Mouse (Mus musculus) liver, embryonic 15.5 days (tissue): Measurements from ENCODE around the gene Ryr1. TPM values are rescaled to one million over a fixed set of nuclear protein-coding genes. Genes with fewer than 3 reads are reported as not detected.

Experiments used
- ATAC-seq: fragments of 200-750 bp; cut with Nextera tagmentation; 2 replicates; pipeline ENCODE4 v1.8.0; 2017; ENCODE audit warnings: moderate number of reproducible peaks, mild to moderate bottlenecking, moderate library complexity; ENCODE audit not compliant: insufficient read depth
- H3K27ac ChIP-seq: fragments of 300-500 bp; sonication (generic); replicated peaks from 2 replicates; pipeline ENCODE4 v1.5.1; 2015; ENCODE audit warnings: mild to moderate bottlenecking, inconsistent platforms
- H3K27me3 ChIP-seq: fragments of 300-500 bp; sonication (generic); 2 replicates; pipeline ENCODE4 v1.6.1; 2015; ENCODE audit warnings: mild to moderate bottlenecking, inconsistent platforms
- H3K36me3 ChIP-seq: fragments of 300-500 bp; sonication (generic); replicated peaks from 2 replicates; pipeline ENCODE4 v1.6.1; 2015; ENCODE audit warnings: moderate library complexity, mild to moderate bottlenecking, inconsistent platforms
- H3K4me1 ChIP-seq: fragments of 300-500 bp; sonication (generic); replicated peaks from 2 replicates; pipeline ENCODE4 v1.6.1; 2015; ENCODE audit warnings: inconsistent platforms
- H3K4me2 ChIP-seq: fragments of 300-500 bp; sonication (generic); 2 replicates; pipeline ENCODE4 v1.6.1; 2015; ENCODE audit warnings: moderate library complexity, mild to moderate bottlenecking, inconsistent platforms
- H3K4me3 ChIP-seq: fragments of 300-500 bp; sonication (generic); replicated peaks from 2 replicates; pipeline ENCODE4 v1.5.1; 2015; ENCODE audit warnings: mild to moderate bottlenecking, inconsistent platforms
- H3K9ac ChIP-seq: fragments of 300-500 bp; sonication (generic); 2 replicates; pipeline ENCODE4 v1.6.1; 2015; ENCODE audit warnings: moderate library complexity, mild to moderate bottlenecking, inconsistent platforms
- H3K9me3 ChIP-seq: fragments of 300-500 bp; sonication (generic); replicated peaks from 2 replicates; pipeline ENCODE4 v1.6.1; 2016; ENCODE audit warnings: inconsistent platforms
- WGBS: fragments of 180-500 bp; shearing (Covaris S2); methylation state at CpG from one replicate; pipeline ENCODE4 v1.1.7; 2015; ENCODE audit warnings: mixed read lengths; ENCODE audit not compliant: insufficient replicate concordance; 5-methylcytosine and 5-hydroxymethylcytosine counted together
- polyA plus RNA-seq: library from polyadenylated mRNA; unstranded; fragments of >200 nt; fragmentation: Nextera tagmentation; extraction: Ambion mirVana; gene quantifications from 2 replicates; pipeline ENCODE4 v1.2.1, GENCODE M21; 2015

Gene Ryr1
- polyA plus RNA-seq, 1 experiment from 2014 or later = 0.37 TPM

- no peaks in the 10 kb centered on the region for H3K9me3 ChIP-seq
- no peak overlapping the region for H3K27ac ChIP-seq
- peaks cover 27% of the 10 kb centered on the region for H3K4me1 ChIP-seq
- whole genome bisulfite sequencing = 52% methylated on average over 9 of the region's 9 CpGs
- no peaks in the 10 kb centered on the region for H3K27me3 ChIP-seq
- H3K9ac ChIP-seq = no peak overlapping the region
- H3K4me2 ChIP-seq = no peak overlapping the region
- no peaks in the 10 kb centered on the region for H3K36me3 ChIP-seq
- no peak overlapping the region for H3K4me3 ChIP-seq
- ATAC-seq = no peak
Measured at GRCm38 (mm10) chr7:29007224-29008101, 117.5 kb downstream of the Ryr1 start.

- WGBS = 5% methylated on average over 43 of the region's 43 CpGs
- H3K4me2 ChIP-seq = peak overlapping the region; percentile 81
- H3K27ac ChIP-seq = peak overlapping the region; percentile 53
- H3K9me3 ChIP-seq = no peaks in the 10 kb centered on the region
- peak; percentile 93 for ATAC-seq
- H3K36me3 ChIP-seq = no peaks in the 10 kb centered on the region
- 0 out of 2 replicates have a peak, but pooled peaks cover 3% of the 10 kb centered on the region for H3K27me3 ChIP-seq
- H3K4me3 ChIP-seq = peak overlapping the region; percentile 52
- H3K4me1 ChIP-seq = peaks cover 28% of the 10 kb centered on the region
- peak overlapping the region; percentile 39; the same call in 1 of the 2 replicates for H3K9ac ChIP-seq
Measured at GRCm38 (mm10) chr7:29000651-29001605, 124.1 kb downstream of the Ryr1 start.

GRCm38 (mm10) chr7:28993402-28993801, 131.6 kb downstream of the Ryr1 start:
- H3K9ac ChIP-seq = no peak overlapping the region
- H3K9me3 ChIP-seq = no peaks in the 10 kb centered on the region
- 68% methylated on average over 3 of the region's 3 CpGs for WGBS
- H3K4me2 ChIP-seq = no peak overlapping the region
- H3K4me1 ChIP-seq = 0 out of 2 replicates have a peak, but pooled peaks cover 2% of the 10 kb centered on the region
- H3K27ac ChIP-seq = no peak overlapping the region
- no peaks in the 10 kb centered on the region for H3K36me3 ChIP-seq
- no peak overlapping the region for H3K4me3 ChIP-seq
- ATAC-seq = no peak
- H3K27me3 ChIP-seq = no peaks in the 10 kb centered on the region

GRCm38 (mm10) chr7:28992997-28993396, 132.0 kb downstream of the Ryr1 start:
- H3K36me3 ChIP-seq = no peaks in the 10 kb centered on the region; the same call in 1 of the 2 replicates
- H3K9me3 ChIP-seq = no peaks in the 10 kb centered on the region
- no peak for ATAC-seq
- no peak overlapping the region for H3K27ac ChIP-seq
- no peak overlapping the region for H3K4me3 ChIP-seq
- no peak overlapping the region for H3K9ac ChIP-seq
- no peak overlapping the region for H3K4me2 ChIP-seq
- 80% methylated on average over 3 of the region's 3 CpGs for WGBS
- H3K27me3 ChIP-seq = no peaks in the 10 kb centered on the region
- 0 out of 2 replicates have a peak, but pooled peaks cover 2% of the 10 kb centered on the region for H3K4me1 ChIP-seq

DNA sequence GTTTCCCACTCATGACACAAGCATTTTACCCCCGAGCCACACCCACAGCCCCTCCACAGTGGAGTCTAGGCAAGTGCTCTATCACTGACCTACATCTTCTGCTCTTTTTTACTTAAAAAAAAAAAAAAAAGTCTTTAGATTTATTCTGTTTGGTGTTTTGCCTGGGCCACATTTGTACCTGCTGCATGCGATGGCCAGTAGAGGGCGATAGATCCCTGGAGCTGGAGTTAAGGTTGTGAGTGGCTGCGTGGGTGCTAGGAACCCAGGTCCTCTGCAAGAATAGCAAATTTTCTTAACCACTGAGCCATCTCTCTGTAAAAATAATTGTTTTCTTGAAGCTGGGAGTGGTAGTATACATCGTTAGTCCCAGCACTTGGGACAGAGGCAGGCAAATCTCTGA, 133.4 kb downstream of the Ryr1 start:
- Histone ChIP-seq H3K27ac (no peak overlapping the region), H3K27me3 (no peaks in the 10 kb centered on the region), H3K36me3 (no peaks in the 10 kb centered on the region; the same call in 1 of the 2 replicates), H3K4me3 (no peak overlapping the region), H3K9ac (no peak overlapping the region), H3K9me3 (no peaks in the 10 kb centered on the region), H3K4me1 (0 out of 2 replicates have a peak, but pooled peaks cover 2% of the 10 kb centered on the region), H3K4me2 (no peak overlapping the region)
- no peak for ATAC-seq
- WGBS = 76% methylated on average over 5 of the region's 5 CpGs

DNA sequence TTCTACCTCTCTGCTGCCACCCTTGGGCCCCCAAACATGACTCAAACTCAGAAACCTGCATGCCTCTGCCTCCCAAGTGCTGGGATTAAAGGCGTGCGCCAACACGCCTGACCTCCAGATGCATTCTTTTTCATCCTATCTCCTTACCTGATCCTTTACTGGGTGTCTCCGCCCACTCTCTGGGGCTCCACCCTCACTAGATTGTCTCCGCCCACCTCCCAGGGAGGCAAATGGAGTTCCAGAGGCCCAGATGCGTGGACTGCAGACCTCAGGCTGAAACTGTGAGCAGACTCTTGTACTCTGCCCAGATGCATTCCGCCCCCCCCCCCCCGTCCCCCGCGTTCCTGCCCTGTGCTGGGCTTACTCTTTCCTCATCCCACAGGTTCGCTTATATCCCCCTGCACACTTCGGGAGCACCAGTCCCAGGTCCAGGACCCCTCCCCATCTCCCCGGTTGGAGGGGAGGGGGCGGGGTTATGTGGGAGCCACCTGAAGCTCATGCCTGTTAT, 134.2 kb downstream of the Ryr1 start:
- no peak for ATAC-seq
- Histone ChIP-seq H3K4me2 (no peak overlapping the region), H3K4me3 (no peak overlapping the region), H3K9me3 (no peaks in the 10 kb centered on the region), H3K36me3 (no peaks in the 10 kb centered on the region; the same call in 1 of the 2 replicates), H3K9ac (no peak overlapping the region), H3K27me3 (no peaks in the 10 kb centered on the region), H3K27ac (no peak overlapping the region), H3K4me1 (0 out of 2 replicates have a peak, but pooled peaks cover 2% of the 10 kb centered on the region)
- 65% methylated on average over 14 of the region's 14 CpGs for WGBS

DNA sequence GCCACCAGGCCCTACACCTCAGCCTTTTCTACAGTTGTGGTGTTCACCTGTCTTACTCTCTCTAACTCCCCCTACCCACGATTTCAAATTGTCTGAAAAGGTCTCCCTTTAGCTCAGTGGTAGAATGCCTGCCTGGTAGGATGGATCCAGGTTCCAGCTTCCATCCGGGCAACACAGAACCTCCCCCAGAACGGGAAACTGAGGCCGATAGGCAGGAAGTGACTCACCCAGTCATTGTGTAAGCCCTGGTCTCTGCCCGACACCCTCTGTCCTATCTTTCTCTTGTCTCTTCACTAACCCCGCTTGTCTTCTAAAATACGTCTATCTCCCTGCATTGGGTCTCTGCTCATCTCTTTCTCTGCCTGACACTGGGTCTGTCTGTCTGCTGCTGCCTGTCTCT, 139.8 kb downstream of the Ryr1 start:
- Histone ChIP-seq H3K4me1 (peaks cover 33% of the 10 kb centered on the region), H3K27ac (no peak overlapping the region), H3K27me3 (no peaks in the 10 kb centered on the region), H3K9ac (no peak overlapping the region), H3K4me3 (no peak overlapping the region), H3K4me2 (no peak overlapping the region), H3K36me3 (peaks cover 2% of the 10 kb centered on the region; the same call in 1 of the 2 replicates), H3K9me3 (no peaks in the 10 kb centered on the region)
- no peak for ATAC-seq
- WGBS = 50% methylated on average over 7 of the region's 7 CpGs

GRCm38 (mm10) chr7:28984452-28984851, 140.5 kb downstream of the Ryr1 start:
- no peak overlapping the region for H3K4me3 ChIP-seq
- no peaks in the 10 kb centered on the region for H3K9me3 ChIP-seq
- H3K36me3 ChIP-seq = peaks cover 9% of the 10 kb centered on the region
- ATAC-seq = no peak
- peaks cover 34% of the 10 kb centered on the region for H3K4me1 ChIP-seq
- no peaks in the 10 kb centered on the region for H3K27me3 ChIP-seq
- no peak overlapping the region for H3K9ac ChIP-seq
- 76% methylated on average over 1 of the region's 1 CpGs for WGBS
- no peak overlapping the region; the same call in 1 of the 2 replicates for H3K4me2 ChIP-seq
- H3K27ac ChIP-seq = no peak overlapping the region

GRCm38 (mm10) chr7:28983849-28984248, 141.1 kb downstream of the Ryr1 start:
- Histone ChIP-seq H3K4me3 (peak overlapping the region; percentile 78), H3K4me1 (peaks cover 37% of the 10 kb centered on the region), H3K9ac (no peak overlapping the region), H3K9me3 (no peaks in the 10 kb centered on the region), H3K4me2 (peak overlapping the region; percentile 89), H3K27me3 (no peaks in the 10 kb centered on the region), H3K27ac (0 out of 2 replicates have a peak overlapping the region, but pooled peaks have one; percentile 4), H3K36me3 (peaks cover 15% of the 10 kb centered on the region)
- 60% methylated on average over 4 of the region's 4 CpGs for WGBS
- ATAC-seq = no peak

DNA sequence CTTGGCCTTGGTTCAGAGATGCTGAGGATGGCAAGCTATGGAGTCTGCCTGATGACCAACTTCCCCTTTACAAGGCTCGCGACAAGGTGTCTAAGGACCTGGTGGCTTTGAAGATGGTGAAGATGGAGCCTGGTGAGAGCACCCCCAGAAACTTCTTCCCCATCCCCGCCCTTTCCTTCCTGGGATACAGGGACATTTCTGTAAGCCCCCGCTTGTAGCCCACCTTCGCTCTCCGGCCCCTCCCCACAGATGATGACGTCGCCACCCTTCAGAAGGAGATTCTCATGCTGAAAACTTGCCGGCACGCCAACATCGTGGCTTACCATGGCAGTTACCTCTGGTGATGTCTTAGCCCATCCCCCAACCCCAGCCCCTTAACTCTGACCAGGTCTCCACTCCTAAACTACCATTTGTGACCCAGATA, 141.8 kb downstream of the Ryr1 start:
- Histone ChIP-seq H3K9ac (peak overlapping the region; percentile 73), H3K4me1 (peaks cover 38% of the 10 kb centered on the region), H3K27ac (peak overlapping the region; percentile 89), H3K4me2 (peak overlapping the region; percentile 89), H3K9me3 (no peaks in the 10 kb centered on the region), H3K27me3 (no peaks in the 10 kb centered on the region), H3K36me3 (peaks cover 22% of the 10 kb centered on the region), H3K4me3 (peak overlapping the region; percentile 78)
- WGBS = 33% methylated on average over 11 of the region's 11 CpGs
- no peak for ATAC-seq
